Mouse (Mus musculus): ENCODE results near the gene Ppp1r37. TPM values are rescaled to one million over a fixed set of nuclear protein-coding genes. Genes with fewer than 3 reads are reported as not detected.
A peak's percentile ranks its signal among the peaks of the same experiment; 100 is the strongest.

Gene Ppp1r37
- polyA plus RNA-seq, 1 experiment from 2014 or later: 20.5 TPM

DNA sequence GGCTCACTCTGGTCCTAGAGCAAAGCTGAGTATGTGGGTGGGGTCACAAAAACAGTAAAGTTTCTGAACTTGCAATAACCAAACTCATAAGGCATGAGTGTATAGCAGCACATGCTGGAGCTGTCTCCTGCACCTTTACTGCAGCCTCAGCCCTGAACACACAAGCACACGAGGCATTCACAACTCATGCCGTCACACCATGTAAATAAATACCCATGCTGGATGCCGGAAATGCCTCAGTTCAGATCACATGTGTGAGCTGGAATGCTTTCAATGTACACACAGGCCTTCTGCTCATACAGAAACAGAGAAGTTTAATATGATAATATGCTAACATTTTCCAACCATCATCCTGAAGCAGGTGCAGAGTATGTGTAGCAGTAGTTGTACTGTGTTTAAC lies 16.9 kb downstream of the Ppp1r37 start:
- no peak for DNase-seq (ENCODE audit: low spot score)
- H3K27me3 ChIP-seq (ENCODE audit: low read depth, poor library complexity, severe bottlenecking): no peaks in the 10 kb centered on the region
- no peak overlapping the region for H3K27ac ChIP-seq (replicated peaks)
- H3K4me3 ChIP-seq: no peak overlapping the region
- peaks cover 16% of the 10 kb centered on the region; the same call in 1 of the 2 replicates for H3K4me1 ChIP-seq
- peaks cover 6% of the 10 kb centered on the region for H3K36me3 ChIP-seq
- 83% methylated on average over 3 of the region's 3 CpGs for WGBS
- H3K9me3 ChIP-seq (replicated peaks): no peaks in the 10 kb centered on the region

DNA sequence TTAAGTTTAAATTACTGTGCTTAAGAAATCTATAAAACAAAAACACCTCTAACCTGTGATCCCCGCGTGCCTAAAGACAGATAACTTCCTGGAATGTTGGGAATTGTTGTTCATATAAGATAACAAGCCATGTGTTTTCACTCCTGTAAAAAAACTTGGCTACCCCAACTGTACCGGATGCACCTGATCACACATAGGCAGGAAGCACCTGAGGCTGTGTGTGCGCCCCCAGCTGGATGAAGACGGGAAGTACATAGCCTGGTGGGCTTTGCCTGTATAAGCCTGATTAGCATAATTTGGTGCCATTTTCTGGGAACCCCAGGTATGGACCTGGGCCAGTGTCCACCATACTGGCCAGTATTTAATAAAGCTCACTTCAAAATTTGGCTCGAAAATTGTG lies 19.3 kb downstream of the Ppp1r37 start:
- H3K27me3 ChIP-seq (ENCODE audit: low read depth, poor library complexity, severe bottlenecking): no peaks in the 10 kb centered on the region
- peaks cover 16% of the 10 kb centered on the region; the same call in 1 of the 2 replicates for H3K4me1 ChIP-seq
- H3K9me3 ChIP-seq (replicated peaks): no peaks in the 10 kb centered on the region
- 63% methylated on average over 6 of the region's 6 CpGs for WGBS
- peaks cover 5% of the 10 kb centered on the region for H3K36me3 ChIP-seq
- H3K4me3 ChIP-seq: no peak overlapping the region
- no peak overlapping the region for H3K27ac ChIP-seq (replicated peaks)
- no peak for DNase-seq (ENCODE audit: low spot score)

DNA sequence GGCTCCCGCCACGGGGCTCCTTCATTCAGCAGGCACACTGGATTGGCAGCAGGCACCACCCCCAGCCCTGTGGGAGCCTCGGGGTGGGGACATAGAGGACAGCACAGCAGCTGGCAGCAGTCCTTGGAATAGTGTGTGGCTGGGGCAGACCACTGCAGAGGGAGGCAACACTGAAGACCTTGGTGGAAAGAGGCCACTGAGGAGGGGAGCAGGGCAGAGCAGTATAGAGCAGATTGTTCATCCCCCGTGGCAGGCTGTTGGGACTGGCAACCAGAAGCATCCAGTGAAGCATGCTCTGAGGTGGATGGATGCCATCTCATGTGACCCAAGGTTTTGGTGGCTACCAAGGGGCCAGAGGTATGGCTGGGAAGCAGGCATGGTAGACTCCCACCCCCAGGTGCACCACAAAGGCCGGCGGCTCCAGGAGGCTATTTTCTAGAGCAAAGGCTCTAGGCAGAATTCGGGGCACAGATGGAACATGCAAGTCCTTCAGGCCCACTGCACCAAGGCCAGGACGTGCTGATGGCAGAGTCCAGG lies 20.7 kb downstream of the Ppp1r37 start:
- H3K27ac ChIP-seq (replicated peaks): no peak overlapping the region
- H3K27me3 ChIP-seq (ENCODE audit: low read depth, poor library complexity, severe bottlenecking): no peaks in the 10 kb centered on the region
- H3K4me3 ChIP-seq: no peak overlapping the region
- no peak for DNase-seq (ENCODE audit: low spot score)
- whole genome bisulfite sequencing: 81% methylated on average over 8 of the region's 8 CpGs
- peaks cover 9% of the 10 kb centered on the region; the same call in 1 of the 2 replicates for H3K4me1 ChIP-seq
- no peaks in the 10 kb centered on the region for H3K9me3 ChIP-seq (replicated peaks)
- H3K36me3 ChIP-seq: peaks cover 3% of the 10 kb centered on the region; the same call in 1 of the 2 replicates

DNA sequence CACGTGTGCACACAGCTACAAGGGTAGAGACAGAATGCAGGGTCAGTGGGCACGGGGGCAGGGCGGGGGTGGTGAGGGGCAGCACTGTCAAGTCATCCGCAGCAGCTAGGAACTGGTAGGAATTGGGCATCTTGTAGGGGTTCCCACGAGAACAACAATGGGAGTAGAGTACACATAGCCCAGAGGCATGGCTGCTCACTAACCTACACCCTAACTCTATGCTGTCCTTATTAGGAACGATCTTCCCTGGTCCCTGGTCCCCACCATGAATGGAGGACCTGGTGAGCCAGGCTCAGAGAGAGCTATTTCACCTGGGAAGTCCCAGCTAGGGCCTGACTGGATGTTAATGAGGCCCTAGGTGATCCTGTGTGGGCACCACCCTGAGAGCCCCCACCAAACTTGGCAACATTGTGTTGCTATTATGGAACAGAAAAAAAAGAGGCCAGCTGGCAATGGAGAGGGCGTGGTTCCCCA lies 21.2 kb downstream of the Ppp1r37 start:
- H3K36me3 ChIP-seq: peaks cover 3% of the 10 kb centered on the region; the same call in 1 of the 2 replicates
- no peak overlapping the region for H3K4me3 ChIP-seq
- no peak for DNase-seq (ENCODE audit: low spot score)
- H3K27ac ChIP-seq (replicated peaks): no peak overlapping the region
- WGBS: 87% methylated on average over 7 of the region's 7 CpGs
- no peaks in the 10 kb centered on the region for H3K9me3 ChIP-seq (replicated peaks)
- H3K4me1 ChIP-seq: peaks cover 9% of the 10 kb centered on the region; the same call in 1 of the 2 replicates
- no peaks in the 10 kb centered on the region for H3K27me3 ChIP-seq (ENCODE audit: low read depth, poor library complexity, severe bottlenecking)

DNA sequence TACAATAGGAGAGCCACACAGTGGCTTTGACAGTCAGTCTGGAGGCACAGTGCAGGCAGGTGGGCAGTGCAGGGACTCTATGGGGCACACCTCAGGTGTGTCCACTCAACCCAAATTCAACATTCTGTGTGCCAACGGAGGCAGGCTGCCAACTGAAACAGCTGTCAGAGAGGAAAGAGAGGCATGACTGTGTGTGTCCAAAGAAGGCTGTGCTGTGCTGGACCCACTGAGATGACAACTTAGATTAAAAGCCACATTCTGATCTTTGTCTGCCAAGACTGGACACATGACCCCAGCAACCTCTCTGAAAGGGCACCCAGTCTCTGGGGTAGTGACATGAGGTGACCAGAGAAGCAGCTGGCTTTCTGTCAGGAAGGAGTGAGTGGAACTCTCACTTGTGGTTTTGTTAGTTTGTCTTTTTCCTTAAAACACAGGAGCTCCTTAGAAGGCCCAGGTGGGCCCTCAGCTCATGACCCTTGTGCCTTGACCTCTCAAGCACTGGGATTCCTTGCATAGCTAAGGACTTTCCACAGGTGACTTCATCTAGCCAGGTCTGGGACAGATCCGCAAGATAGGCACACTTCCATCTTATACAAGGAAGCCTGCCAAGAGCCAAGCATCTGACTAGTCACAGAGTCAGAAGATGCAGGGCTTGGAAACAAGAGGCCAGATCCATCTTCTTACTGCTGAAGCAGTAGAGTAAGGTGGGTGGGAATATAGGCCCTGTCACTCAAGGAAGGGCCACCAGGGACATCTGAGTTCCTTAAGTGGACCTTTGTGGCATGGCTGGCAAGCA lies 21.9 kb downstream of the Ppp1r37 start:
- WGBS: 92% methylated on average over 2 of the region's 2 CpGs
- H3K4me1 ChIP-seq: peaks cover 9% of the 10 kb centered on the region; the same call in 1 of the 2 replicates
- H3K36me3 ChIP-seq: peaks cover 7% of the 10 kb centered on the region
- H3K9me3 ChIP-seq (replicated peaks): no peaks in the 10 kb centered on the region
- H3K4me3 ChIP-seq: no peak overlapping the region
- H3K27me3 ChIP-seq (ENCODE audit: low read depth, poor library complexity, severe bottlenecking): no peaks in the 10 kb centered on the region
- no peak for DNase-seq (ENCODE audit: low spot score)
- H3K27ac ChIP-seq (replicated peaks): no peak overlapping the region

DNA sequence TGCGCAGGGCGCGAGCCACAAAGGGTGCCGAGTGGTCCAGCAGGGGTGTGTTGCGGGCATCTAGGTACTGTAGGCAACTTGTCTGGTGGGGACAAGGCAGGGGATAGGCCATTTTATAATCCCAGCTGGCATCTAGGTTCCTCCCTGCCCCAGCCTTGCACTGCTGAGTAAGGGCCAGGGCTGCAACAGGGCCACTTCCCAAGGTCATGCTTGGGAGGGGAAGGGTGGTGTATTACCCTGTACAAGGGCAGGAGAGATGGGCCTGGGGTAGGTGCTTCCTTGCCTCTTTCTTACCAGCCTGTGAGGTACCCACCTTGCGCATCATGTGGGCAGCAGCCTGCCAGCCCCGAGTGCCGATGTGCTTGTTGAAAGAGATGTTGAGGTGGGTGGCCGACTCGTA lies 28.2 kb downstream of the Ppp1r37 start:
- peaks cover 67% of the 10 kb centered on the region for H3K36me3 ChIP-seq
- H3K9me3 ChIP-seq (replicated peaks): no peaks in the 10 kb centered on the region
- H3K27me3 ChIP-seq (ENCODE audit: low read depth, poor library complexity, severe bottlenecking): no peaks in the 10 kb centered on the region
- no peak for DNase-seq (ENCODE audit: low spot score)
- no peaks in the 10 kb centered on the region for H3K4me1 ChIP-seq
- no peak overlapping the region for H3K27ac ChIP-seq (replicated peaks)
- H3K4me3 ChIP-seq: no peak overlapping the region
- 98% methylated on average over 10 of the region's 10 CpGs for WGBS

DNA sequence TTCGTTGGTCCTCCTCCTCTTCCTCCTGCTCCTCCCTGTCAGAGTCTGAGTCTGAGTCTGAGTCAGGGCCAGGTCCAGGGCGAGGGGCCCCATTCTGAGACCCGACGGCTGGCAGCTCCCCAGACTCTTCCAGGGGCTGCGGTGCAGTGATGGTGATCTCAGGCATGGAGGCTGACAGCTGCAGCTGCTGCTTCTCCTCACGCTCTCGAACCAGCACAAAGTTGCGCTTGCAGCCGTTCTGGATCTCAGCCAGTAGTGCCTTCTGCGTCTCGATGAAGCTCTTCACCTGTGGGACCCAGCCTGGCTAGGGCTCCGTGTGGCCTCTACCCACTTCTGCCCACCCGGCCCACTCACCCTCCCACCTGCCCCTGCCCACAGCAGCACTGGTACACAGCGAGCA lies 30.6 kb downstream of the Ppp1r37 start:
- Histone ChIP-seq H3K27me3 (ENCODE audit: low read depth, poor library complexity, severe bottlenecking) (no peaks in the 10 kb centered on the region), H3K27ac (replicated peaks) (no peak overlapping the region), H3K36me3 (peaks cover 81% of the 10 kb centered on the region), H3K4me3 (no peak overlapping the region), H3K9me3 (replicated peaks) (no peaks in the 10 kb centered on the region), H3K4me1 (no peaks in the 10 kb centered on the region)
- WGBS: 95% methylated on average over 14 of the region's 14 CpGs
- no peak for DNase-seq (ENCODE audit: low spot score)

DNA sequence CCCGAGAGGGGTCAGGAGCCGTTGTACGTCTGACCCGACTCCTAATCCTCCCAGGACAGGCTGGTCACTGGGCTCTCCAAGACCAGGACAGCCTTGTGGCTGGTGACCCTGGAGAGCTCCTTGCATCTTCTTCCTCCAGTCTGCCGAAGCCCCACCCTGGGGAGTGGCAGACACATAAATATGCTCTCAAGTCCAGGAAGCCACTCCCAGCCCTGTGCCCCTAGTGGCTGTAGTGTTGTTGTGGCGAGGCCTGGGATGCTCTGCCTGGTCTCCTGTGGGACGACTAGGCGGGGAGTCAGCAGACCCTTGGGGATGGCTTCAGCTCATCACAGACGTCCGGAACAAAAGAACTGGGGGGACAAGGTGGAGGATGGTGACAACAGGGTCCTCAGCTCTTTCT lies 31.8 kb downstream of the Ppp1r37 start:
- Histone ChIP-seq H3K27me3 (ENCODE audit: low read depth, poor library complexity, severe bottlenecking) (peaks cover 5% of the 10 kb centered on the region; the same call in 1 of the 2 replicates), H3K36me3 (peaks cover 78% of the 10 kb centered on the region), H3K27ac (replicated peaks) (no peak overlapping the region), H3K9me3 (replicated peaks) (no peaks in the 10 kb centered on the region), H3K4me3 (no peak overlapping the region), H3K4me1 (no peaks in the 10 kb centered on the region)
- 76% methylated on average over 10 of the region's 10 CpGs for WGBS
- DNase-seq (ENCODE audit: low spot score): no peak

DNA sequence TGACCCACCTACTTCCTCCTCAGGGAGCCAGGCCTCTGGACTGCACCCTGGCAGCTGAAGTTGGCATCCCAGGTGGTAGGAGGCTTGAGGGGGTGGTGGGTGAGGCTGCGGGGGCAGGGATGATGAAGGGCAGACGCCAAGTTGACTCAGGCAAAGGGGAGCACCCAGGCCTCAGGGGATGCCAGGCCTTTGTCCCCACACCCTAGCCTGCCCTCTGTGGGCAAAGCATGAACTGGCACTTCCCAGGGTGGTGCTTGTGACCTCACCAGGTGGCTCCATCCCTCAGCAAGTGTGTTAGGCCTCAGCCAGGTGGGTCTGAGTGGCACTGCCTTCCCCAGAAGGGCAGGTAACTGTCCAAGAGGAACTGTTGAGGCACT lies 37.8 kb downstream of the Ppp1r37 start:
- peaks cover 18% of the 10 kb centered on the region for H3K36me3 ChIP-seq
- no peaks in the 10 kb centered on the region for H3K9me3 ChIP-seq (replicated peaks)
- H3K27ac ChIP-seq (replicated peaks): no peak overlapping the region
- no peak for DNase-seq (ENCODE audit: low spot score)
- 67% methylated on average over 2 of the region's 2 CpGs for WGBS
- peaks cover 26% of the 10 kb centered on the region for H3K4me1 ChIP-seq
- peaks cover 65% of the 10 kb centered on the region for H3K27me3 ChIP-seq (ENCODE audit: low read depth, poor library complexity, severe bottlenecking)
- no peak overlapping the region; the same call in 1 of the 2 replicates for H3K4me3 ChIP-seq

DNA sequence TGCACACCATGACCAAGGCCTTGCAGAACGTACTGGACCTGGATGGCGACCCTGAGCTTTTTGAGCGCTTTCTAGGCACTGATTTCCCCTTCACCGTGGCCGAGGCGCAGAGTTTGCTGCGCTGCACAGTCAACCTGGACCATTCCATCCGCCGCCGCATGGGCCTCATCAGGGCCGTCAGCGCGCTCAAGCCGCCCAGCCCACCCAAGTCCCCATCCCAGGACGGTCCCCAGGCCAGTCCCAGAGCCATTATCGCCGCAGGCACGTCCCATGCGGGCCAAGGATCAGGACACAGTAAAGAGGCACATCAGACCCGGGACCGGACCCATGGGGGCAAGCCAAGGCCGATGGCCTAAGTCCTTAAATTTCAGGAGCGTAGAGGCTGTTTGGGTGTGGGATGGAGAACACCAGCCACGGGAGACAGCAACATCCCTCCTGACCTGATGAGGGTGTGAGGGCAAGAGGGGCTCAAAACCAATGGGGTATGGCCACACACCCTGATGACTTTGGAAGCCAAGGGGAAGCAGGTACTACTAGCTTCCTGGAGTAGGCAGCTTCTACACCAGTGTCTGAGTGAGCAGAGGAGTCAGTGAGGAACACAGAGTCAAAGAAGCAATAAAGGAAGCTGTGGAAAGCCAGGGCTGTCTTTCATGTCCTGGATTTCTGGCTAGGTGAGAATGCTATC lies 38.3 kb downstream of the Ppp1r37 start:
- WGBS: 15% methylated on average over 24 of the region's 24 CpGs
- Histone ChIP-seq H3K9me3 (replicated peaks) (no peaks in the 10 kb centered on the region), H3K27ac (replicated peaks) (peak overlapping the region; percentile 68), H3K36me3 (peaks cover 12% of the 10 kb centered on the region), H3K27me3 (ENCODE audit: low read depth, poor library complexity, severe bottlenecking) (peaks cover 70% of the 10 kb centered on the region), H3K4me3 (peak overlapping the region; percentile 57), H3K4me1 (peaks cover 32% of the 10 kb centered on the region)
- DNase-seq (ENCODE audit: low spot score): no peak

DNA sequence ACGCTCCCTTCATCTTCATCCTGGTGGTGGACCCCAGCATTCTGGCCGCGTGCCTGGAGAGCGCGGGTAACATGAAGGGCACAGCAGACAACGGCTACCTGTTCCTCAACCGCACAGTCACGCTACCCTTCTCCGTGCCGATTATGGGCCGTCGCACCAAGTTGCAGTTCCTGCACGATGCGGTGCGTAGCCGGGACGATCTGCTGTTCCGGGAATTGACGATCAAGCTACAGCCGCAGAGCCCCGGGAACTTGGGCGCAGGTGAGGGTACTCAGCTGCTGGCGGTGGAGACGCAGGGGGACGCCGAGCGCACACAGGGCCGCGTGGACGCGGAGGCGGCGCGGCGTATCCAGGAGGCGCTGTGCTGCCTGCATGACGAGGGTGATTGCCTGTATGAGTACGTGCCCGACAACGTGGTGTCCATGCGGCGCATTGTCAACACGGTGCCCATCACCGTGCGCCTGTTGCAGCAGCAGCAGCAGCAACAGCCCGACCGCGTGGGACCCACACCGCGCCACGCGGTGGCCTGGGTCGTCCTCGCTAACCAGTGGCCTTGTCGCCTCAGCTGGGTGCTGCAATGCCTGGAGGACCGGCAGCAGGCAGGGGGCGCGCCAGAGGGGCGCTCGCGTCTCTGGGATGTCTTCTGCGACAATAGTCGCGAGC lies 39.0 kb downstream of the Ppp1r37 start:
- peaks cover 6% of the 10 kb centered on the region for H3K36me3 ChIP-seq
- H3K4me1 ChIP-seq: peaks cover 33% of the 10 kb centered on the region
- H3K4me3 ChIP-seq: peak overlapping the region; percentile 57
- WGBS: 2% methylated on average over 64 of the region's 64 CpGs
- H3K27me3 ChIP-seq (ENCODE audit: low read depth, poor library complexity, severe bottlenecking): peaks cover 77% of the 10 kb centered on the region
- peak overlapping the region; percentile 68 for H3K27ac ChIP-seq (replicated peaks)
- DNase-seq (ENCODE audit: low spot score): peak; percentile 78
- H3K9me3 ChIP-seq (replicated peaks): no peaks in the 10 kb centered on the region

DNA sequence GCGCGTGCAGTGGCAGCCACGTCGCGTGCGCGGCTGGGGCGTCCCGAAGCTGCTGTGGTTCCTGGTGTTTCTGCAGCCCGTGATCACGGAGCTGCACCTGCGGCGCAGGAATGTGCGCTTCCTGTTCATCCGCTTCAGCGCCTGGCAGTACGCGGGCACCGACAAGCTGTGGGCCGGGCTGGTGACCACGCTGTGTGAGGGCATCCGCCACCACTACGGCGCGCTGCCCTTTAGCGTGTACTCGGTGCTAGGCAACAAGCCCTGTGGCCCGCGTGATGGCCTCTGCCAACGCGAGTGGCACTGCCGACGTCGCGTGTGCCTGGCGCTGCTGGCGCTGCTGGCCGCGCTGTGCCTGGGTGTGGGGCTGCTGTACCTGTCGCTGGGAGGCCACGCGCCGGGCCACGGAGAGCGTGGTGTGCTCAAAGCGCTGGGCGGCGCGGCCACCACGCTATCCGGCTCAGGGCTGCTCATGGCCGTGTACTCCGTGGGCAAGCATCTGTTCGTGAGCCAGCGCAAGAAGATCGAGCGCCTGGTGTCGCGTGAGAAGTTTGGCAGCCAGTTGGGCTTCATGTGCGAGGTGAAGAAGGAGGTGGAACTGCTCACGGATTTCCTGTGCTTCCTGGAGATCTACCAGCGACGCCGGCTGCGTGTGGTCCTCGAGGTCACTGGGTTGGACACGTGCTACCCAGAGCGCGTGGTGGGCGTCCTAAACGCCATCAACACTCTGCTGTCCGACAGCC lies 39.7 kb downstream of the Ppp1r37 start:
- Histone ChIP-seq H3K4me3 (peak overlapping the region; percentile 57), H3K27ac (replicated peaks) (no peak overlapping the region; the same call in 1 of the 2 replicates), H3K27me3 (ENCODE audit: low read depth, poor library complexity, severe bottlenecking) (peaks cover 84% of the 10 kb centered on the region), H3K9me3 (replicated peaks) (no peaks in the 10 kb centered on the region), H3K4me1 (peaks cover 33% of the 10 kb centered on the region), H3K36me3 (no peaks in the 10 kb centered on the region)
- no peak for DNase-seq (ENCODE audit: low spot score)
- WGBS: 16% methylated on average over 72 of the region's 72 CpGs

Measured in midbrain, embryonic 10.5 days (tissue).